Mouse (Mus musculus): ENCODE results near the gene Selenon. TPM values are rescaled to one million over a fixed set of nuclear protein-coding genes. Genes with fewer than 3 reads are reported as not detected.

The Selenon gene
- polyA plus RNA-seq, 1 experiment from 2014 or later = 45.3 TPM

DNA sequence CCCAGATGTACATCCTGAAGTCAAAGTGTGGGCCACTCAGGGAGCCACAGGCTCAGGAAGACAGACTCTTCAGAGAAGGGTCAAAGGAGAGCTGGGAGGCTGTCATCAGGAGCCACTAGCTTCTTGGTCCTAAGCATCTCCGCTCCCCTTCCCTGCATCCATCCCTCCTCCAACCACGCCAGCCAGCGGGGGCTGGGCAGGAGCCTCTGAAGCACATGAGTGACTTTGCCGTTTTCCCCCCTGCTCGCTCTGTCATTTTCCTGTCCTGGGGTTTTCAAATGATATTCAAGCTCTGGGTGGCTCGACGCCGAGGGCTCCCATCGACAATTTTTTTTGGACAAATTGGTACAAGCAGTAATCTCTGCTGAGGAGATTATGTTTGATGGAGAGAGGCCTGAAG, 37.8 kb upstream of the Selenon start:
- no peaks in the 10 kb centered on the region for H3K27me3 ChIP-seq
- no peak for DNase-seq (ENCODE audit: low read depth, low spot score)
- no peak for ATAC-seq
- TF ChIP-seq CTCF (IDR thresholded peaks at IDR 0.05) = no peak
- POLR2A ChIA-PET = no interaction called here
- CTCF ChIA-PET = interaction anchor here (1.0 kb wide), 1 partner anchor 33 kb away, joined by 3 read pairs; no protein-coding TSS in a partner anchor
- in situ Hi-C loops (cut with MboI; ENCODE audit: low pct_unique_long_range_greater_than_20kb) = no loop called here

DNA sequence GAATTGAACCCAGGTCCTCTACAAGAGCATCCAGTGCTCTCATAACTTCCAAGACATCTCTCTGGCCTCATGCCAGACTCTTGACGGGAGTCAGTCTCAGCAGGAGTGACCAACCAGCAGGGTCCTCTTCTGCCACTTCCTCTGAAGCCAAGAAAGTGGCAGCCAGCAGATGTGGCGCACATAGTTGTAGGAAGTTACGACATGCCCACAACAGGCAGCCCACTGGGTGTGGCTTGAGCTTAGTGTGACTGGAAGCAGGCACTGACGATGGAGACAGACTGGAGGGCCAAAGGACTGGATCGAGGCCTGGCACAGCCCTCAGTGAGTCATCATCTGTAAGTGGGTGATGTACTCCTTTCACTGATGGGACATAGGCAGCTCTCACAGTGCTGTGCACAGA, 37.0 kb upstream of the Selenon start:
- CTCF ChIA-PET = no interaction called here
- DNase-seq (ENCODE audit: low read depth, low spot score) (no peak), ATAC-seq (no peak)
- POLR2A ChIA-PET = no interaction called here
- no peak for TF ChIP-seq CTCF (IDR thresholded peaks at IDR 0.05)
- in situ Hi-C loops (cut with MboI; ENCODE audit: low pct_unique_long_range_greater_than_20kb) = no loop called here
- no peaks in the 10 kb centered on the region for H3K27me3 ChIP-seq

DNA sequence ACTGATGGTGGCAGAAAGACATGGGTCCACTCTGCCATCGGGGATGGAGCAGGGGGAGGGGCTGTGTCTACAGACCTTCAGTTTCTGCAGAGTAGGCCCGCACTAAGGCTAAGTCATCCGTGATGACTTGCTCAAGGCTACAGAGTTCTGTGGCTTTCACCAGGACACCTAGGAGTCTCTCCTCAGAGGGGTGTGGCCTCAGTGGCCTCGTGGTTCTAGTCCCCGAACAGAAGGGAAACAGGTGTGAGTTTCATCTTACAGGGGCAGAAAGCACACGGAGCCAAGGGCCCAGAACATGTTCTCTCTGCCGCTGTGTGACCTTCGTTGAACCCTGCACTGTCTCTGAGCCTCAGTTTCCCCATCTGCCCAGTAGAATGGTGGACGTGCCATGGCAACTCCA, 36.3 kb upstream of the Selenon start:
- in situ Hi-C loops (cut with MboI; ENCODE audit: low pct_unique_long_range_greater_than_20kb) = no loop called here
- DNase-seq (ENCODE audit: low read depth, low spot score) (no peak), ATAC-seq (no peak)
- TF ChIP-seq CTCF (IDR thresholded peaks at IDR 0.05) = no peak
- POLR2A ChIA-PET = no interaction called here
- CTCF ChIA-PET = no interaction called here
- no peaks in the 10 kb centered on the region for H3K27me3 ChIP-seq

DNA sequence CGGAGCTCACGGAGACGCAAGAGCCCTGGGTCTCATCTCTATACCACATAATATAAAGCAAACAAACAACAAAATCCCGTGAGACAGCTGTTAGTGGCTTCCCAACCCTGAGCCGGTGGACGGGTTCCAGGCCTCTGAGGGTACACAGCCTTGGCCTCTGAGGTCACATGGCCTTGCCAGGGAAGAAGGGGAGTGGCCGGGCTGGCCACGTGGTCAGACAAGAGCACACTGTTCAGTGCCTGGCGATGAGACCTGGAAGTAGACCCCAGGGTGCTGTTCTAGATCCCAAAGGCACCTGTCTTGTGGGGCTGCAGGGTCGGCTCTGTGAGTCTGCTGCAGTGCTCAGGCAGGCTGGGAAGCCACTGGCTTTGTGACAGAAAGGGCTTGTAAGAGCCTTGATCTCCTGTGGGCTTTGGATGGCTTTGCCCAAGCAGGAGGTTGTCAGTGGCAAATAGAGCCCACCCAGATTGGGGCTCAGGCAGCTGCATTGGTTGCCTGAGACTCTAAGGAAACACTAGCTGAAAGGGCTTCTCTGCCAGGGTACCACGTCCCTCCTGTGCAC, 35.8 kb upstream of the Selenon start:
- in situ Hi-C loops (cut with MboI; ENCODE audit: low pct_unique_long_range_greater_than_20kb) = no loop called here

DNA sequence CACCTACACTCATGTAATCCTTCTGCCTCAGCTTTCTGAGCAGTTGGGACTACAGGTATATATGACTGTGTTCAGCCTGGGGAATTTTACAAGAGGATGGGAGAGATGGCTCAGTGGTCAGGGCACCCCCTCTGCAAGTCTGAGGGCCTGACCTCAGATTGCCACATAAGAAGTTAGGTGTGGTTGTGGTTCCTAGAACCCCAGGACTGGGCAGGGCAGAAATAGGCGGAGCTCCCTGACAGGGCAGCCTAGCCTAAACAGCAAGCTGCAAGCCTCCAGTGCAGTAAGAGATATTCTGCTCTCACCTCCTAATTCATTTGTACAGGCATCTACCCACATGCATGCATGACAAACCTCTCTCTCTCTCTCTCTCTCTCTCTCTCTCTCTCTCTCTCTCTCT, 34.7 kb upstream of the Selenon start:
- POLR2A ChIA-PET = no interaction called here
- DNase-seq (ENCODE audit: low read depth, low spot score) (no peak), ATAC-seq (no peak)
- in situ Hi-C loops (cut with MboI; ENCODE audit: low pct_unique_long_range_greater_than_20kb) = no loop called here
- no peaks in the 10 kb centered on the region for H3K27me3 ChIP-seq
- TF ChIP-seq CTCF (IDR thresholded peaks at IDR 0.05) = no peak
- CTCF ChIA-PET = interaction anchor here (1.0 kb wide), 1 partner anchor 116 kb away, joined by 4 read pairs; no protein-coding TSS in a partner anchor

More for the DNA sequence above, 35.8 kb upstream of the Selenon start:
- ChIA-PET POLR2A (interaction anchor here (0.6 kb wide), 1 partner anchor 75 kb away, joined by 3 read pairs; no protein-coding TSS in a partner anchor), CTCF (interaction anchor here (1.0 to 1.1 kb wide), 2 partner anchors 36 to 115 kb away, joined by 3 to 4 read pairs; no protein-coding TSS in a partner anchor)
- no peaks in the 10 kb centered on the region for H3K27me3 ChIP-seq
- DNase-seq (ENCODE audit: low read depth, low spot score) (no peak), ATAC-seq (no peak)
- no peak for TF ChIP-seq CTCF (IDR thresholded peaks at IDR 0.05)

DNA sequence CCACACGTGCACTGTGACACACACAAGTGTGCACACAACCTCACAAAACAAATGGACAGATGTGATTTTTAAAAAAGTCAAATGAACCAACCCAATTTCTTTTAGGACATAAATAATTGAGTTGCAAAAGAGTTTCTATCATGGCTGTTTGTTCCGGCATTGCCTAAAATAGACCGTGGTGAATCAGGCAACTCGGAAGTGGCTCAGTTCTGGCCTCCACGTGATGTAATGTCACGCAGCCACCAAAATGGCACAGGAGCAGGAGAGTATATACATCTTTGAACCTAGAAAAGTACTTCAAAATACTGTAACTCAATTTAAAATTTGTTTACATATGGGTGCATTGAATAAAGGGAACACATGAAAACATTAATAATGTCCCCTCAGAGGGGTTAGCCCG, 34.2 kb upstream of the Selenon start:
- DNase-seq (ENCODE audit: low read depth, low spot score) (no peak), ATAC-seq (no peak)
- POLR2A ChIA-PET = no interaction called here
- TF ChIP-seq CTCF (IDR thresholded peaks at IDR 0.05) = no peak
- in situ Hi-C loops (cut with MboI; ENCODE audit: low pct_unique_long_range_greater_than_20kb) = no loop called here
- H3K27me3 ChIP-seq = no peaks in the 10 kb centered on the region
- CTCF ChIA-PET = no interaction called here

DNA sequence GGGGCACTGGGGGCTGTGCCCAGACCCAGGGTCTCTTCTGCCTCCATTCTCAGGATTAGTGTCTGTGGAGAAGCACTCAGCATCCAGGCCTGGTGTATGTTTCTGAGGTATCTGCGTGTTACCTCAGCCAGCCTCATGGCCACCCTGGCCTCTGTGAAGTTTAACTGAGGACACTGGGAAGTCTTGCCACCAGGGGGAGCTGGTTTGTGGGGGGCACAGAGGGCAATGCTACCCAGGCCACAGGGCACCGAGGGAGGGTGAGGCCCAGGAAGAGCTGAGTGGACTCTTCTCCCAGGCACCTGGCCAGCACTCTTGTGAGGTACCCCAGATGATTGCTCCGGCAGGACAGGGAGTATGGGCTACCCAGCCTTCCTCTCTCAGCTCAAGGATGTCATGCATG, 31.5 kb upstream of the Selenon start:
- ChIA-PET POLR2A (interaction anchor here (1.0 kb wide), 1 partner anchor 120 kb away, joined by 3 read pairs; the partner anchor contains the start of gene Man1c1), CTCF (interaction anchor here (1.1 to 1.4 kb wide), 2 partner anchors 17 to 130 kb away, joined by 3 read pairs; no protein-coding TSS in a partner anchor)
- DNase-seq (ENCODE audit: low read depth, low spot score) (no peak), ATAC-seq (no peak)
- in situ Hi-C loops (cut with MboI; ENCODE audit: low pct_unique_long_range_greater_than_20kb) = no loop called here
- H3K27me3 ChIP-seq = no peaks in the 10 kb centered on the region
- no peak for TF ChIP-seq CTCF (IDR thresholded peaks at IDR 0.05)

DNA sequence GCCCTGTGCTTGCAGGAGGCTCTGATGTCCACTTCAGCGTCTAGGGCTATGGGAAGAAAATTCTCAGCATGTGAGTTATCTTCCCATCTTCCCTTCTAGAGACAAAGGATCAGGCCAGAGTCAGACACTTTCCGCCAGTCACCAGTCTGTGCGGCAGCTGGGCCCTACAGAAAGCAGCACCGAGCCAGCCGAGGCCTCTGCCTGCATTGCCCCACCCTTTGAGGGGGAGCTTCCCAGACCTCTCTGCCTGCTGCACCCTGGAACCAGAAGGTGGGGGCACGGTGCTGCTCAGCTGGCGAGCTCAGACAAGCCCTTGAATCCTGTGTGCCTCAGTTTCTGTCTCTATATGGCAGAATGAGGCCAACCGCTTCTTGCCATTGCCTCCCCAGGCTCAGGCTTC, 29.4 kb upstream of the Selenon start:
- no peak for TF ChIP-seq CTCF (IDR thresholded peaks at IDR 0.05)
- in situ Hi-C loops (cut with MboI; ENCODE audit: low pct_unique_long_range_greater_than_20kb) = no loop called here
- ChIA-PET CTCF (no interaction called here), POLR2A (interaction anchor here (1.0 kb wide), 1 partner anchor 23 kb away, joined by 4 read pairs; no protein-coding TSS in a partner anchor)
- ATAC-seq (no peak), DNase-seq (ENCODE audit: low read depth, low spot score) (no peak)
- no peaks in the 10 kb centered on the region for H3K27me3 ChIP-seq

DNA sequence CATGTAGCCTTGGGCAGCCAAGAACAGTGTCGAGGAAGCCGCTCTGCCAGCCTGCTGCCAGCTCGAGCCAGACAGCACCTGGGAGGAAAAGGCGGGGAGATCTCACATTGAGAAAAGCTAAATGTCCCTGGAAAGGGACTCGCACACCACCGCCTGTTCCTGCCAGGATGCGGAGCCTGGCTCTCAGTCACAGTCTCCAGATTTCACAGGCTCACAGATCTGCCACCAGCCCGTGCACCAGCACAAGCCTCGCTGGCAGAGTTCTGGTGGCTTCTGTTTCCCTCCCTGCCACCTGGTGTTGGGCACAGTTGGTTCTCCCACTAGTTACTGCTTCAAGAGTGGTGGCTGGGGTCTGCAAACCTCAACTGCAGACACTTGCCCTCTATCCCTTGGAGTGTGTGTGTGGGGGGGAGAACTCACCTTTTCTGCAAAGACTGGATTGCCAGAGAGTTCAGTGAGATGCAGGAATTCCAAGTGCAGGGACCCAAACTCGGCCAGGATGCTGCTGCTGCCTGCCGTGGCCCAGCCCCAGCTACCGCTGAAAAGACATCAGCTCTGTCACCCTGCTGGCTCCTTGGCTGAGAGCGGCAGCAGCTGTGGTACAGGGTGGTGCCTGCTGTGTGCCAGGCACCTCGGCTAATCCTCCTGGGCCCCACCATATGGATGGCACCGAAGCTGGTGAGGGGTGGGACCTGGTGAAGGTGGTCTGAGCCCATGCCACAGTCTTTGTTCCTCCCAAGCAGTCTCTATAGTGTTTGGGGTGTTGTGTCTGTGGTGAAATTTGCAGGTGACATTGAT, 28.6 kb upstream of the Selenon start:
- in situ Hi-C loops (cut with MboI; ENCODE audit: low pct_unique_long_range_greater_than_20kb) = no loop called here
- no peak for ATAC-seq
- no peak for TF ChIP-seq CTCF (IDR thresholded peaks at IDR 0.05)
- ChIA-PET CTCF (no interaction called here), POLR2A (no interaction called here)
- no peak for DNase-seq (ENCODE audit: low read depth, low spot score)
- H3K27me3 ChIP-seq = no peaks in the 10 kb centered on the region

DNA sequence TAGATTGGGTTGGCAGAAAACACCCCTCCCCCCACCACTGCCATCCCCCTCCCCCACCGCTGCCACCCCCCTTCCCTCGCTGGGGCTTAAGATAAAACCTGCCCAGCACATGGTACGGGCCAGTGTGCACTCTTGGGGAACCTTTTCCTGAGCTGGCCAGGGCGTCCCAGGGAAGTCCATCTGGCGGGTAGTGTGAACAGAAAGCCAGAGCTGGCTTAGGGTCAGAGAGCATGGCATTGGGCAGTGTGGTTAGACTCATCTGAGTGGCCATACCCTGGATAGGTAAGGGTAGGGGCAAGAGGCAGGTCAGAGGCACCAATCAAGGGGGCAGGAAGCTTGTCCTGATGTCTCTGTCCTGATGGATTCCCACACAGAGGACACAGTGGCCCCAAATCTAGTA, 27.7 kb upstream of the Selenon start:
- in situ Hi-C loops (cut with MboI; ENCODE audit: low pct_unique_long_range_greater_than_20kb) = no loop called here
- POLR2A ChIA-PET = no interaction called here
- no peaks in the 10 kb centered on the region for H3K27me3 ChIP-seq
- no peak for TF ChIP-seq CTCF (IDR thresholded peaks at IDR 0.05)
- DNase-seq (ENCODE audit: low read depth, low spot score) = no peak
- no peak for ATAC-seq
- CTCF ChIA-PET = no interaction called here

DNA sequence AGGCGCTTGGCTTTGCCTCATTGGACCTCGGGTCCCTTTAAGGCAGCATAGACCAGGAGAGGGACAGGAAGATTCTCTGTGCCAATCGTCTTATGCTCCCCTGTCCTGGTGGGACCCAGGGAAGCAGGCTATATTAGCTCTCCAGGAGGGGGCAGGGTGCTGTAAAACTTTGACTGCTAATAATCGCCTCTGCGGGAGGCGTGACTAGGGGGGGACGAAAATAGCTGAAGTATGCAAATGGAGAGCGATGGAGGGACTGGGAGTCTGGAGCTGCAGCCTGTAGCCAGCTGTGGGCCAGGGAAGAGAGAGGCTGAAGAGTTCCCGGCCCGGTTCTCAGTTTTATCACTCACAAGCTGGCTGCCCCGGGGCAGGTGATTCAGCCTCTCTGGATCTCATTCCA, 27.2 kb upstream of the Selenon start:
- ATAC-seq = no peak
- no peak for TF ChIP-seq CTCF (IDR thresholded peaks at IDR 0.05)
- H3K27me3 ChIP-seq = no peaks in the 10 kb centered on the region

More for the DNA sequence above, 27.2 kb upstream of the Selenon start:
- no peak for DNase-seq (ENCODE audit: low read depth, low spot score)
- ChIA-PET CTCF (no interaction called here), POLR2A (no interaction called here)
- in situ Hi-C loops (cut with MboI; ENCODE audit: low pct_unique_long_range_greater_than_20kb) = no loop called here

Measured in Patski (cell line).